Mouse (Mus musculus) MEL (cell line): ENCODE data around the gene Zkscan17.
"Not testable (repeated sequence)": the region's sequence is repeated elsewhere in the genome, so short reads cannot be mapped to it uniquely, and the experiment has no call there.

Source experiments
- CTCF ChIP-seq, 3 experiments: IDR thresholded peaks in 2 of 3; conservative IDR thresholded peaks in 1 of 3; 2 replicates each; pipeline ENCODE4 v1.5.1; 2011 to 2012; ENCODE audit warnings: low read length in 3 of 3, low read depth in 2 of 3, mild to moderate bottlenecking in 2 of 3, improper control_type of control experiment in 1 of 3, inconsistent platforms in 1 of 3, mixed read lengths in 1 of 3, moderate library complexity in 1 of 3; ENCODE audit not compliant: control insufficient read depth in 1 of 3, insufficient read depth in 1 of 3, poor library complexity in 1 of 3, severe bottlenecking in 1 of 3
- ETS1 ChIP-seq: IDR thresholded peaks from 2 replicates; pipeline ENCODE4 v1.6.1; 2012; ENCODE audit warnings: low read depth, mild to moderate bottlenecking, inconsistent platforms, low read length, improper control_type of control experiment, moderate library complexity
- GABPA ChIP-seq: IDR thresholded peaks from 2 replicates; pipeline ENCODE4 v1.6.1; 2012; ENCODE audit warnings: low read depth, mild to moderate bottlenecking, inconsistent platforms, low read length, improper control_type of control experiment, moderate library complexity
- GATA1 ChIP-seq: IDR thresholded peaks from 2 replicates; pipeline ENCODE4 v1.6.1; 2011; ENCODE audit warnings: low read depth, low read length, improper control_type of control experiment
- MAX ChIP-seq: IDR thresholded peaks from 2 replicates; pipeline ENCODE4 v1.6.1; 2011; ENCODE audit warnings: low read length, improper control_type of control experiment
- POLR2A ChIP-seq, 2 experiments: IDR thresholded peaks; 2 replicates each; pipeline ENCODE4 v1.6.1; 2011 to 2012; ENCODE audit warnings: low read length in 2 of 2, mild to moderate bottlenecking in 2 of 2, control low read depth in 1 of 2, improper control_type of control experiment in 1 of 2, low read depth in 1 of 2, moderate library complexity in 1 of 2; ENCODE audit not compliant: control insufficient read depth in 1 of 2, insufficient read depth in 1 of 2, poor library complexity in 1 of 2
- POLR2AphosphoS2 ChIP-seq: IDR thresholded peaks from 2 replicates; pipeline ENCODE4 v1.6.1; 2011; ENCODE audit warnings: low read length, improper control_type of control experiment
- TBP ChIP-seq: IDR thresholded peaks from 2 replicates; pipeline ENCODE4 v1.8.0; 2011; ENCODE audit warnings: low read depth, low read length, improper control_type of control experiment
- TCF12 ChIP-seq: IDR thresholded peaks from 2 replicates; pipeline ENCODE4 v1.6.1; 2014; ENCODE audit warnings: low read depth, mild to moderate bottlenecking, inconsistent platforms, low read length, improper control_type of control experiment, moderate library complexity
- ZC3H11A ChIP-seq: IDR thresholded peaks from 2 replicates; pipeline ENCODE4 v1.6.1; 2012; ENCODE audit warnings: low read depth, mild to moderate bottlenecking, inconsistent platforms, low read length, improper control_type of control experiment

GRCm38 (mm10) chr11:59576135-59576534 is 49.6 kb upstream of the Zkscan17 start, which contains the start of gene Olfr222:
- not testable (repeated sequence) for TF ChIP-seq GATA1; ZC3H11A; CTCF (IDR thresholded peaks at IDR 0.05 in 2 of 3, conservative IDR thresholded peaks at IDR 0.05 in 1 of 3; ENCODE audit: control insufficient read depth in 1 of 3, insufficient read depth in 1 of 3, low read depth in 2 of 3, low read length in 3 of 3, poor library complexity in 1 of 3, severe bottlenecking in 1 of 3); ETS1; TBP; POLR2AphosphoS2; POLR2A (IDR thresholded peaks at IDR 0.05; ENCODE audit: control insufficient read depth in 1 of 2, insufficient read depth in 1 of 2, low read depth in 1 of 2, low read length in 2 of 2, poor library complexity in 1 of 2); TCF12; MAX; GABPA
